Mouse (Mus musculus) c-Kit-positive CD71-negative TER-119-negative erythroid progenitor cells, embryonic 14.5 days (primary cell): ENCODE measurements around the gene Mmp20.

ENCODE experiments used
- DNase-seq: peaks from one replicate; pipeline ENCODE4 v3.0.0-alpha.2; 2013; ENCODE audit warnings: low read depth

Mmp20 gene

GRCm38 (mm10) chr9:7627931-7628330, at the start of gene Mmp20:
Gene Mmp20, plus strand, starts transcription at chr9:7628231.
- no peak for DNase-seq

GRCm38 (mm10) chr9:7590063-7590462, 38.0 kb upstream of the Mmp20 start:
- DNase-seq, result no peak

DNA sequence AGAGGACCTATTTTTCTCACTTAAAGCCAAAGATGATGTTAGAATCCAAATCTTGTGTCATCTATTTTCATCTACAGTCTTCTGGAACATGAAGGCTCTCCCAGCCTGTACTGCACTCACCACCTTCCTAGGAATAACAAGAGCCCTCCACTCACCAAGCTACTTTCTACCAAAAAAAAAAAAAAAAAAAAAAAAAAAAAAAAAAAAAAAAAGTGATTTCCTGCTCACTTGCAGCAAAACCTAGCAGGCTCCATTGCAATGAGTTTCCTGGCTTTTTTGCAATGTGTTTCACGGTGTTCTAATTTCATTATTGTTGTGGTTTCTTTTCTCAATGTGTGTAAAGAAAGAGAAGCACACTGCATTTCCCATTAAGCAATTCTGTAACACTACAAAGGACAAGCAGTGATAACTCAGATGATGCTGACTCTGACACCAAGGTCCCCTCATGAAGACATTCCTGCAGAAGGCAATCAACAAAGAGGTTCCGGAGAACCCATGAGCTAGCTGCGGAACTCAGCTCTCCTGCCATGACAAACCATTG, 34.7 kb upstream of the Mmp20 start:
- DNase-seq, result no peak

GRCm38 (mm10) chr9:7594816-7595540, 33.1 kb upstream of the Mmp20 start:
- DNase-seq, result peak; percentile 62

DNA sequence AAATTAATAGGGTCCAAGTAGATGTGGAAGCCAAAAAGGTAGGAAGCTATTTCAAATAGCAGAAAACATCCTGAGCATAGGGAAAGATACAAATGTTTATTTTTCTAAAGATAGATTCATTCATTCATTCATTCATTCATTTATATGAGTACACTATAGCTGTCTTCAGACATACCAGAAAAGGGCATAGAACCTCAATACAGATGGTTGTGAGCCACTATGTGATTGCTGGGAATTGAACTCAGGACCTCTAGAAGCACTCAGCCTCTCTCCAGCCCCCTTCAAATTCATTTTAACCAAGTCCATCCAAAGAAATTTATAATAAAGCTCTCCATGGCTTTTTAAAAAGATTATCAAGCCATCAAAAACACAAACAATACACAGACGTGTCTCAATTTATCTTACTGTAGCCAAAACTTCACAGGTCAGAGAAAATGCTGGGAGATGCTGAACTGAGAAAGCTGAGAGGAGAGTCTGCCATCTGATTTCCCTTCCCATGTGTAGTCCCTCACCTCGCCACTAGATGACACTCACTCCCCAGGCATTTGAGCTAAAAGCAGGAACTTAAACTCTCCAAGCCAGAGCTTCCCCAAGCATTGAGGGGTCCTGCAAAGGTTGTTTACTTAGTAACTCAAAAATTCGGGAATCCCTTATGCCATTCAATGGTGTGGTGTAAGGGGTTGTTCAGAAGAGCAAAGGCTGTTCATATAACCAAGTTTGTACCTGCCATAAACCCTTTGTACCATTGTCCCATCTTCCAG, 24.9 kb upstream of the Mmp20 start:
- peak; percentile 65 for DNase-seq

GRCm38 (mm10) chr9:7604005-7604404, 24.0 kb upstream of the Mmp20 start:
- DNase-seq, result no peak

- DNase-seq, result no peak
Measured at GRCm38 (mm10) chr9:7605638-7606037, 22.4 kb upstream of the Mmp20 start.

DNA sequence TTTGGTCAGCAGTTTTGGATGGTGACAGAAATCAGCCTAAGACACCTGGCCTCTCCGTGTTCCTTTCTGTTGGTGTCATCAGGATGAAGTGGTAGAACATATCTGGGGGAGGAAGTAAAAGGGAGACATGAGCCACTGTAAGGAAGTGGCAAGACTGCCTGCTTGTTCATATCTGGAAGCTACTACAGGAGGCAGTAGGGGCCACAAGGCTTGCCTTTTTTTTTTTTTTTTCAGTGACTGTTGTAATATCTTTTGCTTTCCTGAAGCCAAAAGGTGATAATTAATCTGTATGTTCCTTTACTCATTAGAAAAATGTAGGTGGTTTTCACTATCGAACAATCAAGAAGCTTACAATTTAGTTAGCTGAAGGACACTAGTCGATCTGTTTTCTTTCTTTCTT, 5.4 kb upstream of the Mmp20 start:
- DNase-seq, result no peak

- DNase-seq, result no peak
Measured at GRCm38 (mm10) chr9:7633936-7634335, 5.9 kb downstream of the Mmp20 start.

GRCm38 (mm10) chr9:7647901-7648300, 19.9 kb downstream of the Mmp20 start:
- no peak for DNase-seq

DNA sequence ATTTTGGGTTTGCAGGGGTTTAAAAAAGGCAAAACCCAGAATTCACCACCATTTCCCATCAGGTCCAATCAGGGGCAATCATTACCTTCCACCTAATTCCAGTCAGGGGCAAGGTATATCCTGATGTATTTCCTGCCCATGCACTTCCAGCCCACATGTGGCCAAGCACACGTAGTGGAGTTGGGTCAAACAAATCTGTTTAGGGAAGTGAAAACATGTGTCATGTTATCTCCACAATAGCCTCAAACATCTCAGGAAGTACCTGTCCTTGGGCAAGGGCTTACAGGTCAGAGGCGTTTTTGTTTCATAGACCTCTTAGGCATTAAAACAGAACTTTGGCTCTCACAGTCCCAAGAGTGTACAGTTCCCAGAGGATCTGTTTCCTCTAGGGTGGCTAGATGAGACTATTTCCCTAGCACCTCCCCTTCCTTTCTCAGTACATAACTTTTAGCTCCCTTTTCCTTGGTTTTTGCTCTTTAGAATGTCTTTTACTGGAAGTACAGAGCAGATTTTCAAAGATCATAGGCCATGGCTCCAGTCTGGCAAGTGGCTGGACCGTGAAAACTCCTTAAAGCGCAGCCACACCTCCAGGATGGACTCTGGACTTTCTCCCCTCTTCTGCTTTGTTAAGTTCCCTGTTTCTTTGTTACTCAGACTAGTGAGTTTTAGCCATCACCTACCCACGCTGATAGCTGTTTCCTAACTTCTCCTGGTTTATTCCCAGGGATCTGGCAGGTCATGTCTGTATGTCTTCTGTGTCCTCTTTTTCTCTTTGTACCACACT, 22.6 kb downstream of the Mmp20 start:
- DNase-seq, result no peak

DNA sequence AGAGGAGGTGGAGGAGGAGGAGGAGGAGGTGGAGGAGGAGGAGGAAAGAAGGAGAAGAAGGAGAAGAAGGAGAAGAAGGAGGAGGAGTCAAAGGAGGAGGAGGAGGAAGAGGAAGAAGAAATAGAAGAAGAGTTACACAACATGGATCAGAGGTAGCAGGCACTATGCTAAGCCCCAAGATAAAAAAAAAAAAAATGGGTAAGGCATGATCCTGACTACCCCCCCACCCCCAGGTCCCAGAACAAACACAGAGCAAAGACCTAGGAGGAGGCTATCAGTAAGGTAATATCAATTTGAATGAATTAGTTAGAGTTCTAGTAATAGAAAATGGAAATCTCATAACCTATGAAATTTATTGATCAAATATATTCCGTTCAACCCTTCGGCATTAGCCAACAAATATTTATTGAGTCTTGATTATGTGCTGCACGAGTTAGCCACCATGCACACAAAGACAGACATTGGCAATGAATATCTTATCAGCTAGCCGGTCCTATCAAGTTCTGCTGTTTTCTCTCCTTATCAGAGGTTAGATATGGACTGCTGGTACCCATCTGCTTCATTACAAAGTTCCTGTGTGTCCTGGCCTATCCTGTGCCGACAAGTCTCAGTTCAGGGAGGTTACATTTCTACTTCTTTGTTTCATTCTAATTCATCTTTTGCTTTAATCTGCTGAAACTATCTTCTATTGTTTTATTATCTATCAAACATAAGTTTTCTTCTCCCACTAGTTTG, 24.5 kb downstream of the Mmp20 start:
- no peak for DNase-seq

DNA sequence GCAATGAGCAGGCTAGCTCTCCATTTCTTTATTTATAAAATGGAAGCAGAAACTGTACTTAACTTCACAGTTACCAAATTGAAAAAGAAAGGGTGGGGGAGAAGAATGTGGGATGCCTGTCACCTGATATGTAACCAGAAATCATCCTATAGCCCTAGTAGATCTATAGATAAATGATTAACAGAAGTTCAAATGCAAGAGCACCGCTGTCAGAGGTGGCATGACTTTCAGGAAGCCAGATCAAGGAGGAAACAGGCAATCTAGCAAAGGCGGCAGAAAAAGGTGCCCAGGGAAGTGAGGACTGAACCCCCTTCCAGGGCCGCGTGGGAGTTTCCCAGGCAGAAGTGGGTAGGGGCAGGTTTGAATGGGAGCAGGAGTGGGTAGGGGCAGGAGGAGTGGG, 29.9 kb downstream of the Mmp20 start:
- no peak for DNase-seq

GRCm38 (mm10) chr9:7659469-7660020, 31.5 kb downstream of the Mmp20 start:
- DNase-seq, result no peak

DNA sequence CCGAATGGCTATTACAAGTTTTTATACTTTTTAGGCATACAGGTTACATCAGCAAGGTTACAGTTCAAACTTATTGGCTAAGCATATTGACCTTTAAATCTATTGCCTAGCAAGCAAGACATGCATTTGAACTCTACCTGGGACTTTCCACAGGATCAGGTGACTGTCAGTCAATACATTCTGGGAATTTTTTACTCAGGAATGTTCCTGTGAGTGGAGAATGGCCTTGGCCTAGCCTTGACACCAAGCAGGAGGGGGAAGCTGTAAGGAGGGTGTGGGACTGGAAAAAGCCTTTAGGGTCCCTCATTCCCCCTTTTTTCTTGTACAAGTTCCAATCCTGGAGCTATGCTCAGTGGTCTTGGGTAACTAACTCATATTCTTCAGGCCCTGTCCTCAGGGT, 33.3 kb downstream of the Mmp20 start:
- DNase-seq, result no peak

GRCm38 (mm10) chr9:7669674-7670073, 41.6 kb downstream of the Mmp20 start:
- no peak for DNase-seq

DNA sequence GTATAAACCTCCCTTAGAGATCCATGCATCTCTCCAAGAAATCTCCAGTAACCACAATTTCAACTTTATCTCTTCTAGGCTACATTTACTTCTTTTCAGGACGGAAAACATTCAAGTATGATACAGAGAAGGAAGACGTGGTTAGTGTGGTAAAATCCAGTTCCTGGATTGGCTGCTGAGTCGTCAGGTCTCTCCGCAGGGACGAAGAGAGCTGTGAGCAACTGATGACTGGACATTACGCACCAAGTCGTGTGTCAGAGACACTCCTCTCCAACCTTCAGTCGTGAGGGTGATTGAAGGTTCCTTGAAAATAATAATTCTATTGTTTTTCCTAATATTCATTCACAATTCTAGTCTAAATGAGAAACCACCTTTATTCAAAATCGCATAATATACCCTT, 45.0 kb downstream of the Mmp20 start:
- no peak for DNase-seq

DNA sequence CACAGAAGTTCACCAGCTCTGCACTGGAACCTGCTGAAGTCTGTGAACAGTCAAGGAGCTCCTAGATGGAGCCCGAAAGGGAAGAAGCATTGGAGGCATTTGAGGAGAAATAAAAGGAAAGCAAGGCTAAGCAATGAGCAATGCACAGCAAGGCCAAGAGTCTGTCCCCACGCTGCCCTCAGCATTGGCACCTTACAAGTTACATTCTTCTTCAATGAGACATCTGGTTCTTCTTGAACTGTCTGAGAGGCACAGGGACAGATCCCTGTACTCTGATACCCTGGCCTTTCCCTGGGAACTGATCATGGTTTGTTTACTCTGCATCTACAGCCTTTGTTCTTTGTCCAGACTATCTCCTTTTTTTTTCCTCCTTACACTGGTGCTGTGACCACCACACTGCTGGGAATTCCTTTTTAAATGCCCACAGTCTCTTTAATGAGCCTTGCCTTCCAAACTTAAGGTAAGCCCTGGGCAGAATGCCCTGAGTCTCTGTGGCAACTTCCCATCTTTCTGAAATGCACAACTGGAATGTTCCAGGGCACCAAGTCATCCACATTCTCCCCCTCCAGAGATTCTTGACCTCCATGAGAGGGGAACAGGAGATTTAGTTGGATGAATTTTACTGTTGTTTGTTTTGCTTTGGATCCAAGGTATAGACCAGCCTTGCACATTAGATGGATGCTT, 50.3 kb downstream of the Mmp20 start:
- no peak for DNase-seq

DNA sequence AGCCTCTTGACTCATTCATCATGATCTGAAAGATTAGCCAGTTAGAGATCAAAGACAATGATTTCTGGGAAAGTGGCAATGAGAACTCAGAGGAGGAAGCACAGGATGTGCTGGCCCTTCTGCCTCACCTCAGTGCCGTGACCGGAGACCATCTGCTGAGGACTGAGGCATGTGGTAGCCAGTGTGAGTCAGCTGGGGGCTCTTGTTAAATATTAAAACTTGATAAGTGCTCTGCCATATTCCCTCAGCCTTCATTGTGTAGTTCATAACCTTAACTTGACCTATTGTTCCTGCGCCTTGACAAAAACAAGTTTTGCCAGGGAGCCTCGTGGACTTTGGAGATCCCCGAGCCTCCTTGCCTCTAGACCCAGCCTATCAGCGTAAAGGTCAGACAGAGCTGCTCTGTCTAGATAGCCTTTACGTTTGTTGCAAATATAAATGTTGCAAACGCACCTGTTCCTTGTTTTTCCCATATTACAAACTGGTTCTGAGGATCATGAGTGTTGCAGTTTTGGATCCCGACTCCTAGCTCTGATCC, 54.1 kb downstream of the Mmp20 start:
- DNase-seq, result no peak

GRCm38 (mm10) chr9:7686024-7686423, 58.0 kb downstream of the Mmp20 start:
- DNase-seq, result no peak

- no peak for DNase-seq
Measured at GRCm38 (mm10) chr9:7689799-7690198, 61.8 kb downstream of the Mmp20 start.
